Mouse (Mus musculus) CD8-positive naive resting alpha-beta T cell, adult 2 months (primary cell): ENCODE measurements around the gene Rwdd1.
"Not testable (repeated sequence)": the region's sequence is repeated elsewhere in the genome, so short reads cannot be mapped to it uniquely, and the experiment has no call there.

ENCODE experiments used
- DNase-seq, 2 experiments: peaks; one replicate each; pipeline ENCODE4 v3.0.0; 2022; ENCODE audit warnings: low read depth in 2 of 2, low spot score in 2 of 2

The Rwdd1 gene

GRCm38 (mm10) chr10:34019302-34020075 lies at the start of gene Rwdd1:
Gene Rwdd1 (minus strand): TSS chr10:34019624.
- DNase-seq = peak; percentile 95

- DNase-seq = no peak
These were observed 47.2 kb upstream of the Rwdd1 start for GRCm38 (mm10) chr10:34066591-34066990.

GRCm38 (mm10) chr10:34053987-34054386 lies 34.6 kb upstream of the Rwdd1 start:
- no peak for DNase-seq

GRCm38 (mm10) chr10:34044210-34044609 lies 24.8 kb upstream of the Rwdd1 start, which contains the start of gene Calhm4:
Gene Calhm4 (minus strand): TSS chr10:34044310.
- DNase-seq = no peak

- no peak for DNase-seq
These were observed 18.0 kb upstream of the Rwdd1 start, which contains the start of gene Trappc3l for GRCm38 (mm10) chr10:34037401-34037800. Gene Trappc3l (plus strand): TSS chr10:34037597.

- no peak for DNase-seq
These were observed 17.2 kb upstream of the Rwdd1 start for GRCm38 (mm10) chr10:34036587-34036986.

- peak; percentile 40 to 65 for DNase-seq
These were observed 14.3 kb upstream of the Rwdd1 start for GRCm38 (mm10) chr10:34033630-34034305.

GRCm38 (mm10) chr10:34030322-34030721 lies 10.9 kb upstream of the Rwdd1 start:
- no peak for DNase-seq

GRCm38 (mm10) chr10:34018746-34019301 lies 600 bp downstream of the Rwdd1 start:
- no peak for DNase-seq

GRCm38 (mm10) chr10:34013241-34013640 lies 6.2 kb downstream of the Rwdd1 start:
- no peak for DNase-seq

- no peak for DNase-seq
These were observed 6.8 kb downstream of the Rwdd1 start for GRCm38 (mm10) chr10:34012581-34012980.

GRCm38 (mm10) chr10:33998397-33998796 lies 21.0 kb downstream of the Rwdd1 start:
- DNase-seq = no peak

- not testable (repeated sequence) for DNase-seq
These were observed 22.7 kb downstream of the Rwdd1 start for GRCm38 (mm10) chr10:33996686-33997085.

GRCm38 (mm10) chr10:33986771-33987170 lies 32.7 kb downstream of the Rwdd1 start:
- peak; percentile 53 to 69 for DNase-seq

- no peak for DNase-seq
These were observed 44.5 kb downstream of the Rwdd1 start for GRCm38 (mm10) chr10:33974781-33975494.

- DNase-seq = no peak
These were observed 66.9 kb downstream of the Rwdd1 start for GRCm38 (mm10) chr10:33952509-33952908.

- DNase-seq = peak; percentile 77 to 82
These were observed 68.4 kb downstream of the Rwdd1 start, which contains the start of gene Zup1 for GRCm38 (mm10) chr10:33950803-33951583. Gene Zup1 (minus strand): TSS chr10:33951269.
